1 mouse cellular context compared by ENCODE assay signal in the genomic region with DNA sequence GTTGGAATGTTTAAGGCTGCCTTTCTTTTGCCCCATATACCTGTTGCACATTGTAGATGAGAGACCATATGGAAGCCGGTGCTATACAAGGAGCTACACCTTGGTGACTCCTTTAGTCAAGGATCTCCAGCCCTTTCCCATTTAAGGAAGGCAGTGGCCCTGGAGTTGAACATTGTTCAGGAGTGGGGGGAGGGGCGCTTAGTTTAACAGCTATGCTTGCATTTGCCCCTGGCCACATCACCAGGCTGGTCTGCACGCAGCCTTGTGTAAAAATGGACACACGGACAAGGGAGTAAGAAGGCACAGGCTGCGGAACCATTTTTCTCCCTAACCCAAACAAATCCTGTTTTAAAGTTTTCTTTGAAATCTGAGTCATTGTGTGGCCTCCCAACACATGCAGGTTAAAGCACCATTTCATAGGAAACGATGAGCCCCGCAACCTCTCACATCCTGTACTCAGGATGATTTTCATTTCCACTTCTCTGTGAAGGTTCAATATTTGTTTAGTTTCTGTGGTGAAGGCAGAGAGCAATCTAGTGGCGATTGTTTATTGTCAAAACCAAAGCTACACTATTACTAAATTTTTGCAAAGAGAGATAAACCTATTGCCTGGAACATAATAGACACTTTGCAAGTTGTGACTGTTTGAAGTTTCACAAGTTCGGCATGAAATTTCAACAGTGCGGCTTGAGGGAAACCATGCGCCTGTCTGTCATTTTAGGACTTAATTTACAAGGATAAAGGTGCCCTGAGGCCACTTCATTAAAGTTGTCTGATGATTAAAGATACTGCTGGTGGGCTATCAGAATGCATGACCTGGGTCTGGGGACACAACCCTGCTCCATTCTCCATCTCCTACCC.
TF ChIP-seq lines count a peak whose summit lies in the region.

No protein-coding gene starts in this region.

TF ChIP-seq in MEL, 35 proteins besides CTCF, POLR2A, EP300 and RAD21 (continued from another document):
- TF ChIP-seq ELF1 (IDR thresholded peaks at IDR 0.05; ENCODE audit: low read depth, low read length) (no peak), MYC (IDR thresholded peaks at IDR 0.05; ENCODE audit: low read depth, low read length) (no peak), SIN3A (IDR thresholded peaks at IDR 0.05; ENCODE audit: low read length) (no peak), ZC3H11A (IDR thresholded peaks at IDR 0.05; ENCODE audit: low read depth, low read length) (no peak), SMC3 (IDR thresholded peaks at IDR 0.05; ENCODE audit: low read depth, low read length) (no peak), GATA1 (IDR thresholded peaks at IDR 0.05; ENCODE audit: low read depth, low read length) (no peak), KAT2A (conservative IDR thresholded peaks at IDR 0.05; ENCODE audit: low read depth, low read length) (no peak), USF1 (IDR thresholded peaks at IDR 0.05; ENCODE audit: low read depth, low read length) (no peak), UBTF (IDR thresholded peaks at IDR 0.05; ENCODE audit: borderline replicate concordance, insufficient read depth, low read depth, low read length) (no peak), USF2 (IDR thresholded peaks at IDR 0.05; ENCODE audit: borderline replicate concordance in 1 of 2, insufficient read depth in 1 of 2, low read depth in 1 of 2, low read length in 2 of 2) (no peak), ZKSCAN1 (IDR thresholded peaks at IDR 0.05; ENCODE audit: low read depth, low read length) (no peak), NELFE (IDR thresholded peaks at IDR 0.05; ENCODE audit: low read depth, low read length) (no peak)
TF ChIP-seq in MEL: peak in this region for 0.
